Mouse (Mus musculus) MEL (cell line): ENCODE measurements around the gene Deup1. TPM values are rescaled to one million over a fixed set of nuclear protein-coding genes. Genes with fewer than 3 reads are reported as not detected.

ENCODE experiments used
- DNase-seq: peaks from one replicate; pipeline ENCODE4 v3.0.0; 2011; ENCODE audit warnings: low read depth, low spot score
- H3K27ac ChIP-seq: 2 replicates; pipeline ENCODE4 v1.5.1; 2012; ENCODE audit warnings: low read depth, mild to moderate bottlenecking, control low read depth, low read length, moderate library complexity; ENCODE audit not compliant: control insufficient read depth
- H3K27me3 ChIP-seq, 2 experiments: fragments of 150-350 bp in 1 of 2; sonication (generic) in 1 of 2; 2 replicates each; pipeline ENCODE4 v1.6.1; 2012; ENCODE audit warnings: low read length in 2 of 2, mild to moderate bottlenecking in 2 of 2, improper control_type of control experiment in 1 of 2, moderate library complexity in 1 of 2; ENCODE audit not compliant: insufficient read depth in 2 of 2, control insufficient read depth in 1 of 2
- H3K36me3 ChIP-seq, 2 experiments: 2 replicates each; pipeline ENCODE4 v1.6.1; 2012 to 2014; ENCODE audit warnings: low read length in 2 of 2, improper control_type of control experiment in 1 of 2, inconsistent platforms in 1 of 2, mild to moderate bottlenecking in 1 of 2; ENCODE audit not compliant: insufficient read depth in 2 of 2, control insufficient read depth in 1 of 2
- H3K4me1 ChIP-seq, 2 experiments: fragments of 150-350 bp in 1 of 2; sonication (generic) in 1 of 2; 2 replicates each; pipeline ENCODE4 v1.6.1; 2012; ENCODE audit warnings: low read length in 2 of 2, improper control_type of control experiment in 1 of 2, mild to moderate bottlenecking in 1 of 2; ENCODE audit not compliant: insufficient read depth in 2 of 2, control insufficient read depth in 1 of 2
- H3K4me3 ChIP-seq, 2 experiments: fragments of 150-350 bp in 1 of 2; sonication (generic) in 1 of 2; 2 replicates each; pipeline ENCODE4 v1.5.1; 2012; ENCODE audit warnings: low read depth in 2 of 2, low read length in 2 of 2, mild to moderate bottlenecking in 2 of 2, moderate library complexity in 2 of 2, control low read depth in 1 of 2, improper control_type of control experiment in 1 of 2; ENCODE audit not compliant: control insufficient read depth in 1 of 2, insufficient read depth in 1 of 2
- H3K79me2 ChIP-seq: 2 replicates; pipeline ENCODE4 v1.6.1; 2012; ENCODE audit warnings: mild to moderate bottlenecking, low read length, moderate library complexity; ENCODE audit not compliant: control insufficient read depth, poor library complexity, insufficient read depth
- H3K9ac ChIP-seq: 2 replicates; pipeline ENCODE4 v1.6.1; 2012; ENCODE audit warnings: low read depth, mild to moderate bottlenecking, control low read depth, low read length, moderate library complexity; ENCODE audit not compliant: control insufficient read depth, poor library complexity, severe bottlenecking
- H3K9me3 ChIP-seq: fragments of 150-350 bp; sonication (generic); replicated peaks from 2 replicates; pipeline ENCODE4 v1.6.1; 2012; ENCODE audit warnings: mild to moderate bottlenecking, low read length, improper control_type of control experiment, moderate library complexity; ENCODE audit not compliant: insufficient read depth
- BHLHE40 ChIP-seq: IDR thresholded peaks from 2 replicates; pipeline ENCODE4 v1.6.1; 2012; ENCODE audit warnings: low read depth, mild to moderate bottlenecking, inconsistent platforms, low read length, improper control_type of control experiment, borderline replicate concordance
- CHD1 ChIP-seq: IDR thresholded peaks from 2 replicates; pipeline ENCODE4 v1.6.1; 2012; ENCODE audit warnings: low read depth, mild to moderate bottlenecking, inconsistent platforms, low read length, improper control_type of control experiment
- CHD2 ChIP-seq: IDR thresholded peaks from 2 replicates; pipeline ENCODE4 v1.6.1; 2011; ENCODE audit warnings: low read length, improper control_type of control experiment
- CTCF ChIP-seq, 3 experiments: IDR thresholded peaks in 2 of 3; conservative IDR thresholded peaks in 1 of 3; 2 replicates each; pipeline ENCODE4 v1.5.1; 2011 to 2012; ENCODE audit warnings: low read length in 3 of 3, low read depth in 2 of 3, mild to moderate bottlenecking in 2 of 3, improper control_type of control experiment in 1 of 3, inconsistent platforms in 1 of 3, mixed read lengths in 1 of 3, moderate library complexity in 1 of 3; ENCODE audit not compliant: control insufficient read depth in 1 of 3, insufficient read depth in 1 of 3, poor library complexity in 1 of 3, severe bottlenecking in 1 of 3
- EP300 ChIP-seq, 2 experiments: IDR thresholded peaks; 2 replicates each; pipeline ENCODE4 v1.6.1; 2011; ENCODE audit warnings: improper control_type of control experiment in 2 of 2, low read length in 2 of 2, low read depth in 1 of 2, mild to moderate bottlenecking in 1 of 2
- JUND ChIP-seq: IDR thresholded peaks from 2 replicates; pipeline ENCODE4 v1.6.1; 2011; ENCODE audit warnings: low read depth, mild to moderate bottlenecking, improper control_type of control experiment, low read length
- MAFK ChIP-seq: IDR thresholded peaks from 2 replicates; pipeline ENCODE4 v1.6.1; 2011; ENCODE audit warnings: low read depth, mild to moderate bottlenecking, low read length, improper control_type of control experiment, borderline replicate concordance
- MAX ChIP-seq: IDR thresholded peaks from 2 replicates; pipeline ENCODE4 v1.6.1; 2011; ENCODE audit warnings: low read length, improper control_type of control experiment
- MXI1 ChIP-seq: IDR thresholded peaks from 2 replicates; pipeline ENCODE4 v1.6.1; 2011; ENCODE audit warnings: mild to moderate bottlenecking, low read depth, low read length, improper control_type of control experiment
- MYB ChIP-seq: IDR thresholded peaks from 2 replicates; pipeline ENCODE4 v1.6.1; 2011; ENCODE audit warnings: mild to moderate bottlenecking, low read depth, low read length, improper control_type of control experiment
- MYC ChIP-seq: IDR thresholded peaks from 2 replicates; pipeline ENCODE4 v1.6.1; 2011; ENCODE audit warnings: low read depth, mild to moderate bottlenecking, low read length, improper control_type of control experiment, moderate library complexity
- POLR2AphosphoS5 ChIP-seq: IDR thresholded peaks from 2 replicates; pipeline ENCODE4 v1.6.1; 2012; ENCODE audit warnings: low read depth, borderline replicate concordance, mild to moderate bottlenecking, inconsistent platforms, low read length, moderate library complexity, mixed read lengths
- RAD21 ChIP-seq: IDR thresholded peaks from 2 replicates; pipeline ENCODE4 v1.6.1; 2011; ENCODE audit warnings: mild to moderate bottlenecking, low read depth, low read length, improper control_type of control experiment
- SIN3A ChIP-seq: IDR thresholded peaks from 2 replicates; pipeline ENCODE4 v1.6.1; 2012; ENCODE audit warnings: low read length, improper control_type of control experiment, inconsistent platforms
- SMC3 ChIP-seq: IDR thresholded peaks from 2 replicates; pipeline ENCODE4 v1.6.1; 2011; ENCODE audit warnings: low read depth, low read length, improper control_type of control experiment
- TBP ChIP-seq: IDR thresholded peaks from 2 replicates; pipeline ENCODE4 v1.8.0; 2011; ENCODE audit warnings: low read depth, low read length, improper control_type of control experiment
- TCF12 ChIP-seq: IDR thresholded peaks from 2 replicates; pipeline ENCODE4 v1.6.1; 2014; ENCODE audit warnings: low read depth, mild to moderate bottlenecking, inconsistent platforms, low read length, improper control_type of control experiment, moderate library complexity
- ZC3H11A ChIP-seq: IDR thresholded peaks from 2 replicates; pipeline ENCODE4 v1.6.1; 2012; ENCODE audit warnings: low read depth, mild to moderate bottlenecking, inconsistent platforms, low read length, improper control_type of control experiment
- ZMIZ1 ChIP-seq: IDR thresholded peaks from 2 replicates; pipeline ENCODE4 v1.6.1; 2012; ENCODE audit warnings: low read depth, mild to moderate bottlenecking, inconsistent platforms, low read length, improper control_type of control experiment, moderate library complexity
- ZNF384 ChIP-seq: IDR thresholded peaks from 2 replicates; pipeline ENCODE4 v1.6.1; 2012; ENCODE audit warnings: low read depth, mild to moderate bottlenecking, inconsistent platforms, low read length, improper control_type of control experiment
- polyA plus RNA-seq, 2 experiments: library from polyadenylated mRNA; stranded (reverse) in 1 of 2; unstranded in 1 of 2; fragments of >175 nt in 1 of 2; fragments of >200 nt in 1 of 2; gene quantifications; 2 replicates each; pipeline versions ENCODE4 v1.2.1 to v1.2.4; 2012; ENCODE audit warnings: low replicate concordance in 2 of 2, low read depth in 1 of 2; ENCODE audit not compliant: insufficient read length in 2 of 2, insufficient read depth in 1 of 2, missing spikeins in 1 of 2
- total RNA-seq: library from RNA; depleted of rRNA; stranded (reverse); fragments of 300-350 nt; gene quantifications from 2 replicates; pipeline ENCODE4 v1.2.3, GENCODE M21; 2012

The Deup1 gene
- total and polyA plus RNA-seq, 3 experiments: not detected

GRCm38 (mm10) chr9:15659069-15659468, 31.3 kb upstream of the Deup1 start:
- Histone ChIP-seq H3K4me1 (no peaks in the 10 kb centered on the region), H3K36me3 (no peaks in the 10 kb centered on the region), H3K27ac (no peak overlapping the region), H3K9me3 (no peaks in the 10 kb centered on the region; the same call in 1 of the 2 replicates)
- no peak for TF ChIP-seq MAFK
- TF ChIP-seq MAX: no peak
- no peak for TF ChIP-seq ZC3H11A
- TF ChIP-seq SIN3A: no peak
- no peak for TF ChIP-seq CTCF (IDR thresholded peaks at IDR 0.05 in 2 of 3, conservative IDR thresholded peaks at IDR 0.05 in 1 of 3; ENCODE audit: control insufficient read depth in 1 of 3, insufficient read depth in 1 of 3, low read depth in 2 of 3, low read length in 3 of 3, poor library complexity in 1 of 3, severe bottlenecking in 1 of 3)
- TF ChIP-seq, all 39 proteins: peak for 0
- no peaks in the 10 kb centered on the region for H3K79me2 ChIP-seq
- DNase-seq: no peak
- no peak overlapping the region for H3K9ac ChIP-seq
- H3K4me3 ChIP-seq: no peak overlapping the region
- H3K27me3 ChIP-seq: no peaks in the 10 kb centered on the region; a peak in 1 of 4 replicates

DNA sequence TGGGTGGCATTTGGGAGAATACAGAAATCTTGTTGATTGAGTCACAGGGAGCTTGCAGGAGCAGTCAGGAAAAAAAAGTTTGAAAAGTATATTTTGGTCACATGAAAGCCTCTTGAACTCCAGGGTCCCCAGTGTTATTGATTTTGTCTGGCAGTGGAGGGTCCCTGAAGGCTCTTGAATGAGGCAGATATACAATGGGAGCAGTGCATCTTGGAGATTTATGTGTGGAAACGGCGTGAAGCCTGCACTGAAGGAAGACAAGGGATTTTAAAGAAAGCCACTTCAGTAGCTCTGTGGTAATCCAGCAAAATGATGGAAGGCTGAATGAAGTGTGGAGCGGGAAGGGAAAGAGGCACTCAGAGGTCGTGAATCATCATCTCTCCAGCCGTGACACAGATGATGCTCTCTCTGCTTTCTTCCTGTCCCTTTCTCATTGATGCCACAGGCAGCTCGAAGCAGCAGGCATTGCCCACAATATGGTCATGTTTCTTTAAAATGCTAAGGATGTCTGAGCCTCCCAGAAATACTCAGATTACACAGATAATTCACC, 30.6 kb upstream of the Deup1 start:
- no peak overlapping the region for H3K9ac ChIP-seq
- TF ChIP-seq TBP: no peak
- TF ChIP-seq RAD21: no peak
- TF ChIP-seq MYB: no peak
- no peak for TF ChIP-seq EP300 (IDR thresholded peaks at IDR 0.05; ENCODE audit: low read depth in 1 of 2, low read length in 2 of 2)
- TF ChIP-seq JUND: no peak
- no peak for TF ChIP-seq MXI1
- TF ChIP-seq CTCF (IDR thresholded peaks at IDR 0.05 in 2 of 3, conservative IDR thresholded peaks at IDR 0.05 in 1 of 3; ENCODE audit: control insufficient read depth in 1 of 3, insufficient read depth in 1 of 3, low read depth in 2 of 3, low read length in 3 of 3, poor library complexity in 1 of 3, severe bottlenecking in 1 of 3): no peak
- TF ChIP-seq MAX: no peak
- no peak for TF ChIP-seq MYC
- no peak for TF ChIP-seq BHLHE40
- no peak for TF ChIP-seq TCF12
- TF ChIP-seq SMC3: no peak
- TF ChIP-seq POLR2AphosphoS5: no peak
- TF ChIP-seq MAFK: no peak
- TF ChIP-seq ZC3H11A: no peak
- no peak for TF ChIP-seq CHD2
- TF ChIP-seq CHD1: no peak
- TF ChIP-seq ZNF384: no peak
- TF ChIP-seq ZMIZ1: no peak
- no peak overlapping the region for H3K4me3 ChIP-seq
- no peaks in the 10 kb centered on the region for H3K79me2 ChIP-seq
- H3K27me3 ChIP-seq: no peaks in the 10 kb centered on the region
- no peaks in the 10 kb centered on the region for H3K4me1 ChIP-seq
- H3K36me3 ChIP-seq: no peaks in the 10 kb centered on the region
- H3K27ac ChIP-seq: no peak overlapping the region
- H3K9me3 ChIP-seq: no peaks in the 10 kb centered on the region; the same call in 1 of the 2 replicates
- no peak for DNase-seq
